Mouse (Mus musculus): ENCODE measurements around the gene Lgals9.

GRCm38 (mm10) chr11:79001871-79002270 lies 17.1 kb upstream of the Lgals9 start:
- TF ChIP-seq HCFC1 (IDR thresholded peaks at IDR 0.05; ENCODE audit: low read depth, low read length) (no peak), EP300 (IDR thresholded peaks at IDR 0.05; ENCODE audit: low read depth in 1 of 2, low read length in 2 of 2) (no peak), CTCF (IDR thresholded peaks at IDR 0.05 in 2 of 3, conservative IDR thresholded peaks at IDR 0.05 in 1 of 3; ENCODE audit: control insufficient read depth in 1 of 3, insufficient read depth in 1 of 3, low read depth in 2 of 3, low read length in 3 of 3, poor library complexity in 1 of 3, severe bottlenecking in 1 of 3) (no peak), TCF12 (IDR thresholded peaks at IDR 0.05; ENCODE audit: low read depth, low read length) (no peak), POLR2A (IDR thresholded peaks at IDR 0.05; ENCODE audit: control insufficient read depth in 1 of 2, insufficient read depth in 1 of 2, low read depth in 1 of 2, low read length in 2 of 2, poor library complexity in 1 of 2) (no peak), RAD21 (IDR thresholded peaks at IDR 0.05; ENCODE audit: low read depth, low read length) (no peak)
